Mouse (Mus musculus) hindbrain, postnatal 0 days (tissue): ENCODE data around the gene Srms. TPM values are rescaled to one million over a fixed set of nuclear protein-coding genes. Genes with fewer than 3 reads are reported as not detected.
A peak's percentile ranks its signal among the peaks of the same experiment; 100 is the strongest.

Experiments used
- ATAC-seq: fragments of 200-750 bp; cut with Nextera tagmentation; 2 replicates; pipeline ENCODE4 v1.8.0; 2017; ENCODE audit warnings: mild to moderate bottlenecking, moderate TSS enrichment, moderate library complexity
- DNase-seq: peaks from one replicate; pipeline ENCODE4 v3.0.0-alpha.2; 2015; ENCODE audit warnings: low spot score
- H3K27ac ChIP-seq: fragments of 300-500 bp; sonication (generic); 2 replicates; pipeline ENCODE4 v1.5.1; 2014; ENCODE audit warnings: mild to moderate bottlenecking
- H3K27me3 ChIP-seq: fragments of 300-500 bp; sonication (generic); 2 replicates; pipeline ENCODE4 v1.6.1; 2014; ENCODE audit warnings: low read length, mixed read lengths; ENCODE audit not compliant: insufficient read depth
- H3K36me3 ChIP-seq: fragments of 300-500 bp; sonication (generic); 2 replicates; pipeline ENCODE4 v1.6.1; 2014; ENCODE audit warnings: low read length, mixed read lengths; ENCODE audit not compliant: insufficient read depth
- H3K4me1 ChIP-seq: fragments of 300-500 bp; sonication (generic); 2 replicates; pipeline ENCODE4 v1.6.1; 2014; ENCODE audit warnings: antibody characterized with exemption, low read length, mixed read lengths; ENCODE audit not compliant: insufficient read depth
- H3K4me2 ChIP-seq: fragments of 300-500 bp; sonication (generic); 2 replicates; pipeline ENCODE4 v1.6.1; 2014; ENCODE audit warnings: low read depth, mild to moderate bottlenecking, low read length, moderate library complexity, mixed read lengths
- H3K4me3 ChIP-seq: fragments of 300-500 bp; sonication (generic); 2 replicates; pipeline ENCODE4 v1.5.1; 2014; ENCODE audit warnings: low read length
- H3K9ac ChIP-seq: fragments of 300-500 bp; sonication (generic); replicated peaks from 2 replicates; pipeline ENCODE4 v1.6.1; 2014; ENCODE audit warnings: mild to moderate bottlenecking, low read length, moderate library complexity, mixed read lengths
- H3K9me3 ChIP-seq: fragments of 300-500 bp; sonication (generic); 2 replicates; pipeline ENCODE4 v1.6.1; 2016; ENCODE audit warnings: low read length, mixed read lengths
- CTCF ChIP-seq: IDR thresholded peaks from 2 replicates; pipeline ENCODE4 v1.5.1; 2016; ENCODE audit warnings: antibody characterized with exemption, control low read depth, low read depth
- WGBS: fragments of 180-500 bp; shearing (Covaris S2); extraction: QIAGEN DNeasy Blood & Tissue Kit; methylation state at CpG from one replicate; pipeline ENCODE4 v1.1.7; 2014; 5-methylcytosine and 5-hydroxymethylcytosine counted together
- polyA plus RNA-seq: library from polyadenylated mRNA; unstranded; fragments of >200 nt; fragmentation: Nextera tagmentation; extraction: Ambion mirVana; gene quantifications from 2 replicates; pipeline ENCODE4 v1.2.1, GENCODE M21; 2015
- total RNA-seq: library from RNA; depleted of rRNA; stranded (reverse); fragments of >200 nt; gene quantifications from 2 replicates; pipeline ENCODE4 v1.2.3, GENCODE M21; 2014

The Srms gene
- total and polyA plus RNA-seq, 2 experiments from 2014 or later, result 0.18 to 0.47 TPM

DNA sequence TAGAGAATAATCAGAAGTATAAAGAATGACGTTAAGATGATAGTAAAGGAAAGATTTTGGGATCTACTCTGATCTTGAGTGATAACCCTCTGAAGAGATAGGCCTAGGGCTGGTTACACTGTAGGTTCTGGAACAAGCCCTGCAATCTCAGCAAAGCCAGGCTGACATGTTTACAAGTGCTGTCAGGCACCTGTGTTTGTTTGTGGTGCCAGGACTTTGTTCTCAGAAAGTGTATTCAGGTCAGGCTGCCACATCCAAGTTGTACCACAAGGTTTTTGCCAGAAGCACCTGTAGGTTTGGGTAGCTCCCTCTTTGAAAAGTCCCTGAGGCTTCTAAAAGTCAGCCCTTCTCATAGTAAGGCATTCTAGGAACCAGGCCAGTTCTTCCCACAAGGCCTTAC lies 23.7 kb downstream of the Srms start:
- Histone ChIP-seq H3K9me3 (no peaks in the 10 kb centered on the region), H3K4me2 (no peak overlapping the region), H3K36me3 (no peaks in the 10 kb centered on the region), H3K4me1 (0 out of 2 replicates have a peak, but pooled peaks cover 2% of the 10 kb centered on the region), H3K27ac (no peak overlapping the region), H3K27me3 (no peaks in the 10 kb centered on the region), H3K4me3 (no peak overlapping the region), H3K9ac (no peak overlapping the region)
- ATAC-seq (no peak), DNase-seq (no peak)
- no peak for TF ChIP-seq CTCF
- WGBS, result 94% methylated on average over 1 of the region's 1 CpGs

DNA sequence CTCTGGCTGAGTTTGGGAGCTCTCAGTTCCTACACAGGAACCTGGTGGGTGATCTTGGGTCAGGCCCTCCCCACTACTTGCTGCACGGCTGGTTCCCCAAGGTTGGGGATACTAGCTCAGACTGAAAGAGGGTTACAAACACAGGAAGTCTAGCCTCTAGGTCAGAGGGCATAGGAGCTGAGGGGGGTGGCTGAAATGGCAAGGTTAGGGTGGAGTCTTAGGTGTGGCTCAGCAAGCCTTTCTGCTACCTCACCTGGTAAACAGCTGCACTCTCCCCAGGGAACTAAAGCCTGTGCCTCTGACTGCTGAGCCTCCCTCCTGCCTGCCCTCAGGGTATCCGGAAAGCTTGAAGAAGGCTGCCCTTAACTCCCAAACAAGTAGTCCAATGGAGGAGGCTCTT lies 24.3 kb downstream of the Srms start:
- Histone ChIP-seq H3K4me1 (0 out of 2 replicates have a peak, but pooled peaks cover 2% of the 10 kb centered on the region), H3K27ac (no peak overlapping the region; the same call in 1 of the 2 replicates), H3K36me3 (no peaks in the 10 kb centered on the region), H3K9ac (no peak overlapping the region), H3K4me3 (peak overlapping the region; percentile 11; the same call in 1 of the 2 replicates), H3K27me3 (no peaks in the 10 kb centered on the region), H3K9me3 (no peaks in the 10 kb centered on the region), H3K4me2 (peak overlapping the region; percentile 64)
- ATAC-seq (no peak), DNase-seq (no peak)
- 67% methylated on average over 2 of the region's 2 CpGs for WGBS
- TF ChIP-seq CTCF, result no peak

DNA sequence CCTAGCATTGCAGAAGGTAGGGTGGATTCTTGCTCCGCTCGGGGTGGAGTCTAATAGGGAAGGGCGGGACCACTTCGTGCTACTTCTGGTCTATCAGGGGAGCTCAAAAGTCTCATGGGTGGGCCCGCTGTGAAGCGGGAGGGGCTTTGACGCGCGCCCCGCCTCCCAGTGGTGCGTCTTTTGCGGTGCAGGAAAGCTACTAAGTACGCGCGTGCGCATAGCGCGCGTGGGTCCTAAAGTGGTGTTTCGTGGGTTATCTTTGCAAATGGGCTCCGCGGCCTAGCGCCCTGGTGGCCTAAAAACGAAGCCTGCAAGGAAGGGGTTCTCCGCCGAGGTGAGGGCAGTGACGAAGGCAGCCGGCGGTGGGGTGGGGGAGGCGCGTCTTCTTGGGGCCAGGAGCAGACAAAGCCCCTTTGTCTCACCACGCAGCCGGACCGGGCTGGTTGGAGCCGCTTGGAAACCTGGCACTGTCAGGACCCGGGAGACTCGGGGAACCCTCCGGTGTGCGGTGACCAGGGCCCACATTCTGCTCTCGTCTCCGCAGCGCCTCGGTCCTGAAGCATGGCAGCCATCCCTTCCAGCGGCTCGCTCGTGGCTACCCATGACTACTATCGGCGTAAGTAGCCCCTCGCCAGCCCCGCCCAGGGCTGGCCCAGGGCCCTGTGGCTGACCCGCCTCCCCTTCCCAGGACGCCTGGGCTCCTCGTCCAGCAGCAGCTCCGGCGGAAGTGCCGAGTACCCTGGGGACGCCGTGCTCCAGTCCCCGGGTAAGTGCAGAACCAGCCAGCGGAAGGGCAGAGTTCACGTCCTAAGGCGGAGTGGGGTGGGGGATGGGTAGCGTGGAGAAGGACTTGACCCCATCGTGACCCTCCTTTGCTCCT lies 25.6 kb downstream of the Srms start, which contains the start of gene Ppdpf:
Gene Ppdpf, plus strand, starts transcription at position 127 of the 880 bp plus-strand sequence.
- H3K9ac ChIP-seq, result peak within 1 kb of the TSS; percentile 91
- peak within 1 kb of the TSS; percentile 64 for H3K4me2 ChIP-seq
- peak; percentile 50 for TF ChIP-seq CTCF
- no peaks in the 10 kb centered on the region for H3K9me3 ChIP-seq
- under 1% methylated on average over 61 of the region's 64 CpGs for WGBS
- no peaks in the 10 kb centered on the region for H3K27me3 ChIP-seq
- H3K36me3 ChIP-seq, result no peaks in the 10 kb centered on the region
- peak within 1 kb of the TSS; percentile 70 for H3K4me3 ChIP-seq
- ATAC-seq (peak; percentile 88), DNase-seq (peak; percentile 94)
- H3K4me1 ChIP-seq, result 0 out of 2 replicates have a peak, but pooled peaks cover 2% of the 10 kb centered on the region
- H3K27ac ChIP-seq, result peak within 1 kb of the TSS; percentile 98

DNA sequence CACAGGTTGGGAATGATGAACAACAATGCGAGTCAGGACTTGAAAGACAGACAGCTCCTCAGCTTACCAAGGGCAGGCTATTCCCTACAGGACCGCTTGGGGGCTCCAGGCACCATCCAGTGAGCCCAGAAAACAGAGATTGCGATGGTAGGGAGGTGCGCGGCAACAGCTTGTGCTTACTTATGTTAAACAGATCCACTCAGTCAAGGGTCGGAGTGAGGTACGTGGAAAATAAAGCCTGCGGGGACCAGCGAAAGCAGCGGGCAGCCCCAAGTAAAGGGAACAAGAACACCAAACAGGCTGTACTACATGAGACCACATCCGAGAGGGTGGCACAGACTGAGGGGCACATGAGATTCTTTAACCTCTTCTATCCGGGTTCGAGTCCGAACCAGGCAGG lies 26.4 kb downstream of the Srms start:
- TF ChIP-seq CTCF, result peak; percentile 98
- ATAC-seq, result peak; percentile 81
- under 1% methylated on average over 14 of the region's 14 CpGs for WGBS
- peak overlapping the region; percentile 98 for H3K27ac ChIP-seq
- peak overlapping the region; percentile 91 for H3K9ac ChIP-seq
- peak overlapping the region; percentile 64 for H3K4me2 ChIP-seq
- no peaks in the 10 kb centered on the region for H3K36me3 ChIP-seq
- no peaks in the 10 kb centered on the region for H3K27me3 ChIP-seq
- DNase-seq, result peak; percentile 93
- H3K4me3 ChIP-seq, result peak overlapping the region; percentile 70
- no peaks in the 10 kb centered on the region for H3K9me3 ChIP-seq
- H3K4me1 ChIP-seq, result 0 out of 2 replicates have a peak, but pooled peaks cover 2% of the 10 kb centered on the region

DNA sequence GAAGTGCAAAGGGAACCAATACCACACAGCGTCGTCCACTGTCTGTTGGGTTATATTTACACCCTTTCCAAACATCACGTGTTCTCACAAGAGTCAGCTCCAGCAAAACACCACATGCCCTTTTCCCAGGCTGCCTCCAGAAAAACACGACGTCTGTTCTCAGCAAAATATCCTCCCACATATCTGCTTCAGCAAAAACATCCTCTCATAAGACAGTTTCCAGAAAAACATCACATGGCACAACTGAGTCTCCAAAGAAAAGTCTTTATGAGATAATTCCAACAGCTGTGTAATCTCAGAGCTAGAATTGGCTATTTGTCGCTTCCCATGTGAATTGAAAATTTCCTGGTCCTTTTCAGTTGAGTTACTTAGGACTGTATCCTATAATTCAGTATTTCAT lies 32.1 kb downstream of the Srms start:
- DNase-seq, result no peak
- WGBS, result 83% methylated on average over 6 of the region's 6 CpGs

GRCm38 (mm10) chr2:181178471-181178870 lies 34.5 kb downstream of the Srms start:
- WGBS, result 89% methylated on average over 5 of the region's 5 CpGs
- Histone ChIP-seq H3K9ac (no peak overlapping the region), H3K4me3 (no peak overlapping the region)

More for the DNA sequence above, 32.1 kb downstream of the Srms start:
- Histone ChIP-seq H3K9me3 (no peaks in the 10 kb centered on the region), H3K27me3 (no peaks in the 10 kb centered on the region), H3K4me2 (no peak overlapping the region), H3K9ac (no peak overlapping the region), H3K27ac (no peak overlapping the region), H3K36me3 (no peaks in the 10 kb centered on the region), H3K4me3 (no peak overlapping the region), H3K4me1 (no peaks in the 10 kb centered on the region)
- no peak for TF ChIP-seq CTCF
- ATAC-seq, result no peak

DNA sequence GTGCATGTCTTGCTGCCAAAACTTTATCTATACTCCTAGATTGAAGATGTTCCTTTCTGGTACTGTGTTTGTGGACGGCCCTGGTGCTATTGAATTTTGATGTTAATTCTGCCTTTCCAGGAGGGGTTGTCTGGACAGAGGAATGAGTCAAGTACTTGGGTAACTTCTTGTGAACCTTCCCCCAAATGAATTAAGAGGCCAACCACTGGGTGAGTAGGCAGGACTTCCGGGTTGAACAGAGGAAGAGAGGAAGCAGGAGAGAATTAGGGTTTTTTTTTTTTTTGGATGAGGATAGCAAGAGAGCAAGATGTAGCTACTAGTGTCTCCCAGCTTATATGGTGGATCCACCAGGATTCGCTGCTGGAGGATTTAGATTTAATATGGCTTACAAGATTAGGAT lies 35.0 kb downstream of the Srms start:
- WGBS, result 81% methylated on average over 3 of the region's 3 CpGs
- no peak for TF ChIP-seq CTCF
- no peaks in the 10 kb centered on the region for H3K36me3 ChIP-seq
- no peak overlapping the region for H3K4me3 ChIP-seq
- H3K27ac ChIP-seq, result no peak overlapping the region
- no peaks in the 10 kb centered on the region for H3K9me3 ChIP-seq
- H3K9ac ChIP-seq, result no peak overlapping the region
- ATAC-seq (no peak), DNase-seq (no peak)
- H3K27me3 ChIP-seq, result no peaks in the 10 kb centered on the region
- no peaks in the 10 kb centered on the region for H3K4me1 ChIP-seq
- H3K4me2 ChIP-seq, result no peak overlapping the region

More at GRCm38 (mm10) chr2:181178471-181178870, 34.5 kb downstream of the Srms start:
- H3K36me3 ChIP-seq, result no peaks in the 10 kb centered on the region
- H3K27me3 ChIP-seq, result no peaks in the 10 kb centered on the region
- ATAC-seq (no peak), DNase-seq (no peak)
- TF ChIP-seq CTCF, result no peak
- no peak overlapping the region for H3K27ac ChIP-seq
- no peaks in the 10 kb centered on the region for H3K4me1 ChIP-seq
- H3K4me2 ChIP-seq, result no peak overlapping the region
- H3K9me3 ChIP-seq, result no peaks in the 10 kb centered on the region
